In genomic region chr14:79223431-79224036, GRCm38 (mm10) we compare ENCODE assay signal across 15 mouse cellular contexts. TPM values are rescaled to one million over a fixed set of nuclear protein-coding genes. Genes with fewer than 3 reads are reported as not detected.
"Had no signal": no experiment of that assay in that cellular context is flagged by ENCODE, and none has a peak within 500 bp of the region (broad histone marks: within the 10 kb centered on the region; RNA-seq: fewer than 3 reads in every experiment).

No protein-coding gene starts in this region.

- ATAC-seq: intestine, embryonic 15.5 days; midbrain, embryonic 13.5 days had no signal

- DNase-seq: kidney, adult 18-20 months; kidney, postnatal 10 days; kidney, postnatal 4 days; liver; lung, adult 18-20 months; right cerebral cortex, postnatal 4 days; spleen, adult 18-20 months; thymus, adult 18-20 months; thymus, postnatal 14 days had no signal

RNA-seq across cellular contexts. Expression of gene Zfp957, which starts 23.6 kb away (rescaled TPM):
- total RNA-seq: layer of hippocampus, postnatal 14 days; left cerebral cortex, adult 8-10 months; left cerebral cortex, postnatal 25 days; megakaryocyte-erythroid progenitor cell, adult 5-6 weeks had no signal
